Mouse (Mus musculus) lung, postnatal 0 days (tissue): ENCODE data around the gene 9630041A04Rik.

ENCODE experiments used
- CTCF ChIP-seq: IDR thresholded peaks from 2 replicates; pipeline ENCODE4 v1.5.1; 2016; ENCODE audit warnings: antibody characterized with exemption, mild to moderate bottlenecking
- EP300 ChIP-seq: IDR thresholded peaks from 2 replicates; pipeline ENCODE4 v1.6.1; 2016; ENCODE audit warnings: antibody characterized with exemption, mild to moderate bottlenecking, control low read depth

- no peak for TF ChIP-seq CTCF
- TF ChIP-seq EP300 = no peak
Measured at GRCm38 (mm10) chr9:101843893-101844292, 17.7 kb upstream of the 9630041A04Rik start.
